Mouse (Mus musculus) myocyte (in vitro differentiated cells): Measurements from ENCODE around the gene Tm9sf1. TPM values are rescaled to one million over a fixed set of nuclear protein-coding genes. Genes with fewer than 3 reads are reported as not detected.

ENCODE experiments used
- H3K27me3 ChIP-seq: one replicate; pipeline ENCODE4 v1.6.1; 2011; ENCODE audit not compliant: control insufficient read depth, insufficient read depth, insufficient read length
- H3K36me3 ChIP-seq: one replicate; pipeline ENCODE4 v1.6.1; 2011; ENCODE audit not compliant: control insufficient read depth, insufficient read depth
- H3K4me2 ChIP-seq: one replicate; pipeline ENCODE4 v1.6.1; 2011; ENCODE audit warnings: low read depth, control low read depth
- H3K4me3 ChIP-seq: one replicate; pipeline ENCODE4 v1.5.1; 2011; ENCODE audit warnings: mild to moderate bottlenecking, control low read depth, moderate library complexity
- H3K79me2 ChIP-seq: one replicate; pipeline ENCODE4 v1.6.1; 2011; ENCODE audit not compliant: control insufficient read depth, insufficient read depth
- H3ac ChIP-seq: one replicate; pipeline ENCODE4 v1.6.1; 2011; ENCODE audit not compliant: control insufficient read depth, insufficient read length
- CEBPB ChIP-seq: IDR thresholded peaks from 2 replicates; pipeline ENCODE4 v1.6.1; 2011; ENCODE audit warnings: mild to moderate bottlenecking, moderate library complexity; ENCODE audit not compliant: poor library complexity, insufficient read depth, severe bottlenecking
- E2F4 ChIP-seq: IDR thresholded peaks from one replicate; pipeline ENCODE4 v1.6.1; 2011; ENCODE audit warnings: mild to moderate bottlenecking, control low read depth, moderate library complexity; ENCODE audit not compliant: insufficient read depth
- MAX ChIP-seq: IDR thresholded peaks from one replicate; pipeline ENCODE4 v1.6.1; 2011; ENCODE audit warnings: low read depth, mild to moderate bottlenecking, control low read depth
- MYOD1 ChIP-seq, 3 experiments: IDR thresholded peaks; one replicate each; pipeline ENCODE4 v1.6.1; 2011; ENCODE audit warnings: control low read depth in 2 of 3, low read depth in 2 of 3, mild to moderate bottlenecking in 2 of 3, moderate library complexity in 1 of 3; ENCODE audit not compliant: insufficient read length in 2 of 3, control insufficient read depth in 1 of 3
- MYOG ChIP-seq, 3 experiments: IDR thresholded peaks; one replicate each; pipeline ENCODE4 v1.6.1; 2011; ENCODE audit warnings: control low read depth in 2 of 3, low read depth in 2 of 3, mild to moderate bottlenecking in 2 of 3; ENCODE audit not compliant: insufficient read length in 2 of 3, control insufficient read depth in 1 of 3, insufficient read depth in 1 of 3
- POLR2A ChIP-seq: IDR thresholded peaks from one replicate; pipeline ENCODE4 v1.6.1; 2011; ENCODE audit warnings: low read depth, mild to moderate bottlenecking, control low read depth, moderate library complexity; ENCODE audit not compliant: insufficient read length
- POLR2AphosphoS2 ChIP-seq: IDR thresholded peaks from one replicate; pipeline ENCODE4 v1.6.1; 2011; ENCODE audit warnings: low read depth, control low read depth; ENCODE audit not compliant: insufficient read length
- REST ChIP-seq: IDR thresholded peaks from one replicate; pipeline ENCODE4 v1.6.1; 2011; ENCODE audit warnings: mild to moderate bottlenecking, control low read depth, moderate library complexity; ENCODE audit not compliant: insufficient read depth, insufficient read length
- SRF ChIP-seq: IDR thresholded peaks from one replicate; pipeline ENCODE4 v1.6.1; 2011; ENCODE audit warnings: low read depth; ENCODE audit not compliant: control insufficient read depth, insufficient read length
- TCF12 ChIP-seq: IDR thresholded peaks from one replicate; pipeline ENCODE4 v1.6.1; 2011; ENCODE audit warnings: mild to moderate bottlenecking, control low read depth; ENCODE audit not compliant: poor library complexity, insufficient read depth, severe bottlenecking
- TCF3 ChIP-seq: IDR thresholded peaks from one replicate; pipeline ENCODE4 v1.6.1; 2011; ENCODE audit warnings: low read depth, control low read depth; ENCODE audit not compliant: insufficient read length
- USF1 ChIP-seq: IDR thresholded peaks from one replicate; pipeline ENCODE4 v1.6.1; 2011; ENCODE audit warnings: low read depth, mild to moderate bottlenecking, control low read depth, moderate library complexity
- polyA plus RNA-seq: library from polyadenylated mRNA; unstranded; fragments of >200 nt; fragmentation: generic; extraction: Trizol; gene quantifications from one replicate; pipeline ENCODE4 v1.2.1, GENCODE M21; 2012; ENCODE audit warnings: missing spikeins

Tm9sf1 gene
- polyA plus RNA-seq, 1 experiment = 57.9 TPM

DNA sequence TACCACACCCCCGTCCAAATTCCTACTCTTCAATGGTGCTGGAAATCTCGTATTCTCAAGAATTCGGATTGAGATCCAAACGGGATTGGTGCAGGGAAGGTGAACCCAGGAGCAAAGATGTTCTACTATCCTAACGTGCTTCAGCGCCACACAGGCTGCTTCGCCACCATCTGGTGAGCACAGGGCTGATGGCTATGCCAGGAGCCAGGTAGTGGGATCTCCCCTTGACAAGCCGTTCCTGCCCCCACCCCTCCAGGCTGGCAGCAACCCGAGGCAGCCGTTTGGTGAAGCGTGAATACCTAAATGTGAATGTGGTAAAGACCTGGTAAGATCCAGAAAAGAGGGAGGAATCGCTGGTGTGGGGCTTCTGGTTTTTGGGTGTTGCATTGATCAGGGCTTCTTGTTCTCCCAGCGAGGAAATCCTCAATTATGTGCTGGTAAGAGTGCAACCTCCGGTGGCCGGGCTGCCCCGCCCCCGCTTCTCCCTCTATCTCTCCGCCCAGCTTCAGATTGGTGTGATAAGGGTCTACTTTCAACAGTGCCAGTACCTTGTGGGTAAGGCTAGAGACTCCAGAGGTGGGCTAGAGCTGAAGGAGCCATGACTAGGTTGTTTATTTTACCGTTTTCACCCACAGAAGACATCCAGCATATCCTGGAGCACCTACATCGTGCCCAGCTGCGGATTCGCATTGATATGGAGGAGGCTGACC is 25.0 kb downstream of the Tm9sf1 start:
- no peaks in the 10 kb centered on the region for H3K36me3 ChIP-seq

DNA sequence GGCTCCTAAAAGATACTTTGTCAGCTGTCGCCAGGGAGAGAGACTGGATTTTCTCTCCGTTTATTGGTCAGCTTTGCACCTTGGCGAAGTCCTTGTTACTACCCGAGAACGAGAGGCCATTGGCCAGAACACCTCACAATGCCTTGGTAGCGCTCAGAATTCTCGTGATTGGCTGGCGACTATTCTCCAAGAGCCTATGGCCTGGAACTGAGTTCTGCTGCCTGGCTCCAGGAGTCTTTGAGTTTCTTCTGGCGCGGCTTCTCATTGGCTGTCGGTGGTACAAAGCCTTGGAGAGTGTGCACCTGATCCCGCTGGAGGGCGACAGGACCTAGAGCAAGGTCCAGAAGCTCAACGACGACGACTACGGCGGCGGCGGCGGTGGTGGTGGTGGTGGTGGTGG is 25.8 kb downstream of the Tm9sf1 start, which contains the start of gene Rec8:
Gene Rec8, plus strand, starts transcription at position 216 of the 400 bp plus-strand sequence.
- no peak for TF ChIP-seq POLR2AphosphoS2
- no peak for TF ChIP-seq SRF
- TF ChIP-seq E2F4 = no peak
- TF ChIP-seq REST = no peak
- TF ChIP-seq MYOD1 (IDR thresholded peaks at IDR 0.05; ENCODE audit: control insufficient read depth in 1 of 3, insufficient read length in 2 of 3, low read depth in 2 of 3) = no peak
- no peak for TF ChIP-seq MYOG (IDR thresholded peaks at IDR 0.05; ENCODE audit: control insufficient read depth in 1 of 3, insufficient read depth in 1 of 3, insufficient read length in 2 of 3, low read depth in 2 of 3)
- no peak for TF ChIP-seq TCF12
- TF ChIP-seq POLR2A = no peak
- TF ChIP-seq CEBPB = no peak
- Histone ChIP-seq H3K36me3 (no peaks in the 10 kb centered on the region), H3K4me3 (no peak within 1 kb of the TSS), H3K4me2 (no peak within 1 kb of the TSS), H3K27me3 (no peaks in the 10 kb centered on the region), H3K79me2 (no peaks in the 10 kb centered on the region), H3ac (no peak within 1 kb of the TSS)

More for the DNA sequence above, 25.0 kb downstream of the Tm9sf1 start:
- Histone ChIP-seq H3K4me3 (no peak overlapping the region), H3ac (no peak overlapping the region), H3K4me2 (no peak overlapping the region), H3K27me3 (no peaks in the 10 kb centered on the region), H3K79me2 (no peaks in the 10 kb centered on the region)
- no peak for TF ChIP-seq MYOG (IDR thresholded peaks at IDR 0.05; ENCODE audit: control insufficient read depth in 1 of 3, insufficient read depth in 1 of 3, insufficient read length in 2 of 3, low read depth in 2 of 3)
- no peak for TF ChIP-seq SRF
- no peak for TF ChIP-seq MYOD1 (IDR thresholded peaks at IDR 0.05; ENCODE audit: control insufficient read depth in 1 of 3, insufficient read length in 2 of 3, low read depth in 2 of 3)
- TF ChIP-seq CEBPB = no peak
- no peak for TF ChIP-seq REST
- no peak for TF ChIP-seq POLR2A
- TF ChIP-seq POLR2AphosphoS2 = no peak
- TF ChIP-seq MAX = no peak
- no peak for TF ChIP-seq TCF12
- no peak for TF ChIP-seq TCF3
- TF ChIP-seq E2F4 = no peak
- TF ChIP-seq USF1 = no peak

DNA sequence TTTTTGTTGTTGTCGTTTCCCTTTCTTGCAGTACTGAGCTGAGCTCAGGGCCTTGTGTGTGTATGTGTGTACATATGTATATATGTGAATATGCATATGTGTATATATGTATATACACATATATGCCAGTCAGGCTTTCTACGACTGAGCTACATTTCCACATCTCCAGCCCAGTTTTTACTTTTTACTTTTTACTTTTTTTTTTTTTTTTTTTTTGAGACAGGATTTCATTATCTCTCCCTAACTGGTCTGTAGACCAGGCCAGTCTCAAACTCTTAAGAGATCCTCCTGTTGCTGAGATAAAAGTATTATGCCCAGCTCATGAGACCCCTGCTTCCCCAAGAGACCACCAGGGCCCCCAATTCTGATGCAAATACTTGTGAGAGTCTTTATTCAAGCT is 26.8 kb downstream of the Tm9sf1 start:
- no peak overlapping the region for H3K4me2 ChIP-seq
- no peak overlapping the region for H3K4me3 ChIP-seq
- no peak for TF ChIP-seq POLR2A
- TF ChIP-seq MYOG (IDR thresholded peaks at IDR 0.05; ENCODE audit: control insufficient read depth in 1 of 3, insufficient read depth in 1 of 3, insufficient read length in 2 of 3, low read depth in 2 of 3) = no peak
- H3K36me3 ChIP-seq = no peaks in the 10 kb centered on the region
- no peak overlapping the region for H3ac ChIP-seq
- no peaks in the 10 kb centered on the region for H3K27me3 ChIP-seq
- H3K79me2 ChIP-seq = no peaks in the 10 kb centered on the region

DNA sequence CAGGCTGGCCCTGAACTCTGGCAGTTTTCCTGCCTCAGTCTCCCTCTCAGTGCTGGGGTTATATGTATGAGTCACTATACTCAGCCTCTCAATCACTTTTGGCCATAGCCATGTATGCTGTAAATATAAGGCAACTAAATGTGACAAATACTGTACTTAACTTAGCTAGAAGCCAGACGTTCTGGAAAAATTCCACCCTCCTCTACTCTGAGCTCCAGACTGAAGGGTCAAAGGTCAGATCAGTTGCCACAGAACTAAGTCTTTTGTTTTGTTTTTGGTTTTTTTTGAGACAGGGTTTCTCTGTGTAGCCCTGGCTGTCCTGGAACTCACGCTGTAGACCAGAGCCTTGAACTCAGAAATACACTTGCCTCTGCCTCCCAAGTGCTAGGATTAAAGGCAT is 27.7 kb downstream of the Tm9sf1 start:
- TF ChIP-seq E2F4 (no peak), TCF12 (no peak), REST (no peak), MYOG (IDR thresholded peaks at IDR 0.05; ENCODE audit: control insufficient read depth in 1 of 3, insufficient read depth in 1 of 3, insufficient read length in 2 of 3, low read depth in 2 of 3) (no peak), TCF3 (no peak), POLR2A (no peak), USF1 (no peak), MYOD1 (IDR thresholded peaks at IDR 0.05; ENCODE audit: control insufficient read depth in 1 of 3, insufficient read length in 2 of 3, low read depth in 2 of 3) (no peak), CEBPB (no peak), MAX (no peak), POLR2AphosphoS2 (no peak), SRF (no peak)
- no peak overlapping the region for H3K4me2 ChIP-seq
- H3K27me3 ChIP-seq = no peaks in the 10 kb centered on the region
- H3ac ChIP-seq = no peak overlapping the region
- no peaks in the 10 kb centered on the region for H3K36me3 ChIP-seq
- H3K4me3 ChIP-seq = no peak overlapping the region
- H3K79me2 ChIP-seq = no peaks in the 10 kb centered on the region

DNA sequence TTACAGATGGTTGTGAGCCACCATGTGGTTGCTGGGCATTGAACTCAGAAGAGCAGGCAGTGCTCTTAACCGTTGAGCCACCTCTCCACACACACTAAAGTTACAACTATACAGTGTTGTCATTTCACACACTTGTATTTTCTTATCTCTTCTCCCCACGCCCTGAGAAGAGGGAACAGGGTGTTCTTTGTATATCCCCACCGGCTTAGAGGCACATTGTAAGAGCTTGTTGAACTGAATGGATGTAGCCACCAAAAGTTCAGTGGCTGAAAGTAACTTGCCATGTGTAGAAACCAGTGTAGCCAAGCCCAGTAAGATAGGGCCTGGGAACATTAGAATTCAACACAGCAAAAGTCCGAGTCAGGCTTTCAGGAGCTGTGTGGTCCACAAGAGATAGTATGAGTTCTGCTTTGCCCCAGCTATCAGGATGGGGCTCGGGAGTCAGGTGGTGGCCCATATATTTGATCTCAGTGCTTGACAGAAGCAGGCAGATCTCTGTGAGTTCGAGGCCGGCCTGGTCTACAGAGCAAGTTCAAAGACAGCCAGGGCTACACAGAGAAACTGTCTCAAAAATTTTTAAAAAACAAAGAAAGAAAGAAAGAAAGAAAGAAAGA is 28.9 kb downstream of the Tm9sf1 start:
- H3K36me3 ChIP-seq = peaks cover 2% of the 10 kb centered on the region
- no peak overlapping the region for H3K4me2 ChIP-seq
- H3ac ChIP-seq = no peak overlapping the region
- H3K4me3 ChIP-seq = no peak overlapping the region
- H3K79me2 ChIP-seq = no peaks in the 10 kb centered on the region
- H3K27me3 ChIP-seq = no peaks in the 10 kb centered on the region
- no peak for TF ChIP-seq E2F4
- no peak for TF ChIP-seq MAX
